24 mouse cellular contexts compared by ENCODE assay signal in genomic region chr3:37971240-37971639, GRCm38 (mm10).
"Had no signal": no experiment of that assay in that cellular context is flagged by ENCODE, and none has a peak within 500 bp of the region (broad histone marks: within the 10 kb centered on the region; RNA-seq: fewer than 3 reads in every experiment).

No protein-coding gene starts in this region.

- H3K36me3 ChIP-seq: heart, embryonic 10.5 days; heart, embryonic 12.5 days; hindbrain, embryonic 13.5 days; hindbrain, embryonic 15.5 days; kidney, embryonic 15.5 days; limb, embryonic 13.5 days; limb, embryonic 15.5 days had no signal

- ATAC-seq: forebrain, postnatal 0 days; hindbrain, postnatal 0 days; intestine, embryonic 16.5 days had no signal

- H3K9me3 ChIP-seq: heart, embryonic 10.5 days; heart, embryonic 12.5 days; hindbrain, embryonic 13.5 days; hindbrain, embryonic 15.5 days; kidney, embryonic 15.5 days; limb, embryonic 13.5 days; limb, embryonic 15.5 days had no signal

- H3K4me1 ChIP-seq: heart, embryonic 10.5 days; hindbrain, embryonic 15.5 days had no signal

- H3K4me3 ChIP-seq: heart, embryonic 10.5 days; heart, embryonic 12.5 days; hindbrain, embryonic 13.5 days; hindbrain, embryonic 15.5 days; kidney, embryonic 15.5 days; limb, embryonic 13.5 days; limb, embryonic 15.5 days had no signal

- H3K4me2 ChIP-seq: heart, embryonic 12.5 days; hindbrain, embryonic 13.5 days; hindbrain, embryonic 15.5 days; kidney, embryonic 15.5 days; limb, embryonic 13.5 days; limb, embryonic 15.5 days had no signal

- H3K27me3 ChIP-seq: hindbrain, embryonic 15.5 days; kidney, embryonic 15.5 days; limb, embryonic 13.5 days; limb, embryonic 15.5 days had no signal

- DNase-seq: forebrain, postnatal 0 days; gastrocnemius, postnatal 14 days; gastrocnemius, postnatal 36 days; heart, adult 18-20 months; heart, postnatal 10 days; heart, postnatal 36 days; kidney, adult 11 months; kidney, adult 2 months; kidney, adult 9 months; kidney, postnatal 14 days; kidney, postnatal 36 days; layer of hippocampus, adult 9-11 months; layer of hippocampus, postnatal 36 days; left cerebral cortex, postnatal 4 days had no signal

- H3K27ac ChIP-seq: heart, embryonic 10.5 days; hindbrain, embryonic 13.5 days; hindbrain, embryonic 15.5 days; hindbrain, postnatal 0 days; kidney, embryonic 15.5 days; kidney, postnatal 0 days; limb, embryonic 13.5 days; limb, embryonic 15.5 days had no signal

- H3K9ac ChIP-seq: forebrain, postnatal 0 days; heart, embryonic 12.5 days; hindbrain, embryonic 13.5 days; hindbrain, embryonic 15.5 days; kidney, embryonic 15.5 days; limb, embryonic 13.5 days; limb, embryonic 15.5 days had no signal
